Mouse (Mus musculus) MEL (cell line): ENCODE measurements at regions not wholly inside any gene's neighbourhood (a gene's known extent, or its start where the extent isn't known, plus 50 kb on each side); places are given as distances from the start of the nearest gene placed in this dataset.

Experiments
- DNase-seq: peaks from one replicate; pipeline ENCODE4 v3.0.0; 2011; ENCODE audit warnings: low read depth, low spot score
- H3K27ac ChIP-seq: 2 replicates; pipeline ENCODE4 v1.5.1; 2012; ENCODE audit warnings: low read depth, mild to moderate bottlenecking, control low read depth, low read length, moderate library complexity; ENCODE audit not compliant: control insufficient read depth
- H3K27me3 ChIP-seq, 2 experiments: fragments of 150-350 bp in 1 of 2; sonication (generic) in 1 of 2; 2 replicates each; pipeline ENCODE4 v1.6.1; 2012; ENCODE audit warnings: low read length in 2 of 2, mild to moderate bottlenecking in 2 of 2, improper control_type of control experiment in 1 of 2, moderate library complexity in 1 of 2; ENCODE audit not compliant: insufficient read depth in 2 of 2, control insufficient read depth in 1 of 2
- H3K36me3 ChIP-seq, 2 experiments: 2 replicates each; pipeline ENCODE4 v1.6.1; 2012 to 2014; ENCODE audit warnings: low read length in 2 of 2, improper control_type of control experiment in 1 of 2, inconsistent platforms in 1 of 2, mild to moderate bottlenecking in 1 of 2; ENCODE audit not compliant: insufficient read depth in 2 of 2, control insufficient read depth in 1 of 2
- H3K4me1 ChIP-seq, 2 experiments: fragments of 150-350 bp in 1 of 2; sonication (generic) in 1 of 2; 2 replicates each; pipeline ENCODE4 v1.6.1; 2012; ENCODE audit warnings: low read length in 2 of 2, improper control_type of control experiment in 1 of 2, mild to moderate bottlenecking in 1 of 2; ENCODE audit not compliant: insufficient read depth in 2 of 2, control insufficient read depth in 1 of 2
- H3K4me3 ChIP-seq, 2 experiments: fragments of 150-350 bp in 1 of 2; sonication (generic) in 1 of 2; 2 replicates each; pipeline ENCODE4 v1.5.1; 2012; ENCODE audit warnings: low read depth in 2 of 2, low read length in 2 of 2, mild to moderate bottlenecking in 2 of 2, moderate library complexity in 2 of 2, control low read depth in 1 of 2, improper control_type of control experiment in 1 of 2; ENCODE audit not compliant: control insufficient read depth in 1 of 2, insufficient read depth in 1 of 2
- H3K79me2 ChIP-seq: 2 replicates; pipeline ENCODE4 v1.6.1; 2012; ENCODE audit warnings: mild to moderate bottlenecking, low read length, moderate library complexity; ENCODE audit not compliant: control insufficient read depth, poor library complexity, insufficient read depth
- H3K9ac ChIP-seq: 2 replicates; pipeline ENCODE4 v1.6.1; 2012; ENCODE audit warnings: low read depth, mild to moderate bottlenecking, control low read depth, low read length, moderate library complexity; ENCODE audit not compliant: control insufficient read depth, poor library complexity, severe bottlenecking
- H3K9me3 ChIP-seq: fragments of 150-350 bp; sonication (generic); replicated peaks from 2 replicates; pipeline ENCODE4 v1.6.1; 2012; ENCODE audit warnings: mild to moderate bottlenecking, low read length, improper control_type of control experiment, moderate library complexity; ENCODE audit not compliant: insufficient read depth
- CHD2 ChIP-seq: IDR thresholded peaks from 2 replicates; pipeline ENCODE4 v1.6.1; 2011; ENCODE audit warnings: low read length, improper control_type of control experiment
- E2F4 ChIP-seq: IDR thresholded peaks from 2 replicates; pipeline ENCODE4 v1.6.1; 2011; ENCODE audit warnings: low read depth, low read length, improper control_type of control experiment, borderline replicate concordance
- GABPA ChIP-seq: IDR thresholded peaks from 2 replicates; pipeline ENCODE4 v1.6.1; 2012; ENCODE audit warnings: low read depth, mild to moderate bottlenecking, inconsistent platforms, low read length, improper control_type of control experiment, moderate library complexity
- JUND ChIP-seq: IDR thresholded peaks from 2 replicates; pipeline ENCODE4 v1.6.1; 2011; ENCODE audit warnings: low read depth, mild to moderate bottlenecking, improper control_type of control experiment, low read length
- KAT2A ChIP-seq: conservative IDR thresholded peaks from 2 replicates; pipeline ENCODE4 v1.6.1; 2012; ENCODE audit warnings: low read depth, low read length, improper control_type of control experiment, inconsistent platforms
- MAFK ChIP-seq: IDR thresholded peaks from 2 replicates; pipeline ENCODE4 v1.6.1; 2011; ENCODE audit warnings: low read depth, mild to moderate bottlenecking, low read length, improper control_type of control experiment, borderline replicate concordance
- MAX ChIP-seq: IDR thresholded peaks from 2 replicates; pipeline ENCODE4 v1.6.1; 2011; ENCODE audit warnings: low read length, improper control_type of control experiment
- MAZ ChIP-seq: IDR thresholded peaks from 2 replicates; pipeline ENCODE4 v1.6.1; 2012; ENCODE audit warnings: low read depth, mild to moderate bottlenecking, inconsistent platforms, low read length, improper control_type of control experiment
- MYC ChIP-seq: IDR thresholded peaks from 2 replicates; pipeline ENCODE4 v1.6.1; 2011; ENCODE audit warnings: low read depth, mild to moderate bottlenecking, low read length, improper control_type of control experiment, moderate library complexity
- POLR2AphosphoS2 ChIP-seq: IDR thresholded peaks from 2 replicates; pipeline ENCODE4 v1.6.1; 2011; ENCODE audit warnings: low read length, improper control_type of control experiment
- POLR2AphosphoS5 ChIP-seq: IDR thresholded peaks from 2 replicates; pipeline ENCODE4 v1.6.1; 2012; ENCODE audit warnings: low read depth, borderline replicate concordance, mild to moderate bottlenecking, inconsistent platforms, low read length, moderate library complexity, mixed read lengths
- RCOR1 ChIP-seq: IDR thresholded peaks from 2 replicates; pipeline ENCODE4 v1.6.1; 2012; ENCODE audit warnings: low read depth, mild to moderate bottlenecking, inconsistent platforms, low read length, improper control_type of control experiment
- SIN3A ChIP-seq: IDR thresholded peaks from 2 replicates; pipeline ENCODE4 v1.6.1; 2012; ENCODE audit warnings: low read length, improper control_type of control experiment, inconsistent platforms
- SMC3 ChIP-seq: IDR thresholded peaks from 2 replicates; pipeline ENCODE4 v1.6.1; 2011; ENCODE audit warnings: low read depth, low read length, improper control_type of control experiment
- UBTF ChIP-seq: IDR thresholded peaks from 2 replicates; pipeline ENCODE4 v1.6.1; 2012; ENCODE audit warnings: low read depth, mild to moderate bottlenecking, inconsistent platforms, low read length, improper control_type of control experiment, moderate library complexity, borderline replicate concordance; ENCODE audit not compliant: insufficient read depth
- USF2 ChIP-seq, 2 experiments: IDR thresholded peaks; 2 replicates each; pipeline ENCODE4 v1.6.1; 2011 to 2012; ENCODE audit warnings: improper control_type of control experiment in 2 of 2, low read length in 2 of 2, borderline replicate concordance in 1 of 2, inconsistent platforms in 1 of 2, low read depth in 1 of 2, mild to moderate bottlenecking in 1 of 2; ENCODE audit not compliant: insufficient read depth in 1 of 2
- ZC3H11A ChIP-seq: IDR thresholded peaks from 2 replicates; pipeline ENCODE4 v1.6.1; 2012; ENCODE audit warnings: low read depth, mild to moderate bottlenecking, inconsistent platforms, low read length, improper control_type of control experiment
- ZKSCAN1 ChIP-seq: IDR thresholded peaks from 2 replicates; pipeline ENCODE4 v1.6.1; 2012; ENCODE audit warnings: low read depth, mild to moderate bottlenecking, inconsistent platforms, low read length, improper control_type of control experiment, moderate library complexity
- ZMIZ1 ChIP-seq: IDR thresholded peaks from 2 replicates; pipeline ENCODE4 v1.6.1; 2012; ENCODE audit warnings: low read depth, mild to moderate bottlenecking, inconsistent platforms, low read length, improper control_type of control experiment, moderate library complexity

- Histone ChIP-seq H3K27ac (no peak overlapping the region), H3K36me3 (no peaks in the 10 kb centered on the region), H3K9ac (no peak overlapping the region), H3K79me2 (no peaks in the 10 kb centered on the region), H3K4me1 (0 out of 4 replicates have a peak, but pooled peaks cover 0 to 3% of the 10 kb centered on the region in 2 experiments), H3K27me3 (no peaks in the 10 kb centered on the region; a peak in 1 of 4 replicates), H3K9me3 (no peaks in the 10 kb centered on the region), H3K4me3 (no peak overlapping the region)
- TF ChIP-seq ZMIZ1 (no peak), USF2 (IDR thresholded peaks at IDR 0.05; ENCODE audit: borderline replicate concordance in 1 of 2, insufficient read depth in 1 of 2, low read depth in 1 of 2, low read length in 2 of 2) (no peak), UBTF (no peak), POLR2AphosphoS2 (no peak), SIN3A (no peak), JUND (no peak), RCOR1 (no peak), ZKSCAN1 (no peak), POLR2AphosphoS5 (no peak), CHD2 (no peak)
- DNase-seq, result no peak
Observed at GRCm38 (mm10) chr2:128508244-128508605, 82.8 kb upstream of the Spdye4c start.

DNA sequence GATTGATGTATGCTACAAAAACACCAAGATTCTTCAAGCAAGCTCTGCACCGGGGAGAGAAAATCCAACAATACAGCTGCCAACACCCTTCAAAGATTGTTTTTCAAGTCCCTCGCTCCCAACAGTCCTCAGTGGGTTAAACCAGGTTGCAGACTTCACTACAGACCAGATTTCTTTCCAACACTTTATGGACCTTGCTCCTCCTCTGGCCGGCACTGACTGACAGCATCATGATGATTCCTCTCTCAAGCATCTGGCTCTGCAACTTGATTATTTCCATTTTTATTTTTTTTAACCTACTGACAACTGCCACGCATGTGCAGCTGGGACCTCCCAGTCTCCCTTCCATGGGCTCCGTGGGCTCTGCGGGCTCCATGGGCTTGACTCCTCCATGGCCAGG lies 79.7 kb upstream of the Spdye4c start:
- Histone ChIP-seq H3K4me3 (no peak overlapping the region), H3K79me2 (no peaks in the 10 kb centered on the region), H3K9me3 (no peaks in the 10 kb centered on the region), H3K4me1 (peaks cover 0 to 7% of the 10 kb centered on the region in 2 experiments; a peak in 1 of 4 replicates), H3K9ac (no peak overlapping the region), H3K27ac (no peak overlapping the region), H3K36me3 (0 out of 4 replicates have a peak, but pooled peaks cover 0 to 2% of the 10 kb centered on the region in 2 experiments), H3K27me3 (no peaks in the 10 kb centered on the region; a peak in 1 of 4 replicates)
- TF ChIP-seq MAX, result no peak
- TF ChIP-seq KAT2A, result no peak
- no peak for TF ChIP-seq E2F4
- no peak for TF ChIP-seq MYC
- no peak for TF ChIP-seq ZC3H11A
- no peak for TF ChIP-seq USF2 (IDR thresholded peaks at IDR 0.05; ENCODE audit: borderline replicate concordance in 1 of 2, insufficient read depth in 1 of 2, low read depth in 1 of 2, low read length in 2 of 2)
- no peak for TF ChIP-seq UBTF
- TF ChIP-seq SMC3, result no peak
- TF ChIP-seq POLR2AphosphoS2, result no peak
- TF ChIP-seq MAZ, result no peak
- no peak for TF ChIP-seq ZMIZ1
- no peak for TF ChIP-seq GABPA
- no peak for TF ChIP-seq MAFK
- no peak for DNase-seq
